Mouse (Mus musculus) heart, embryonic 15.5 days (tissue): ENCODE data around the gene Blzf1. TPM values are rescaled to one million over a fixed set of nuclear protein-coding genes. Genes with fewer than 3 reads are reported as not detected.

Source experiments
- ATAC-seq: fragments of 200-750 bp; cut with Nextera tagmentation; replicated peaks from 2 replicates; pipeline ENCODE4 v1.8.0; 2017; ENCODE audit warnings: low read depth, moderate TSS enrichment; ENCODE audit not compliant: insufficient number of reproducible peaks, insufficient read depth, low FRiP score
- H3K27ac ChIP-seq: fragments of 300-500 bp; sonication (generic); 2 replicates; pipeline ENCODE4 v1.5.1; 2015; ENCODE audit warnings: mild to moderate bottlenecking, inconsistent platforms
- H3K27me3 ChIP-seq: fragments of 300-500 bp; sonication (generic); 2 replicates; pipeline ENCODE4 v1.6.1; 2015; ENCODE audit warnings: inconsistent platforms
- H3K36me3 ChIP-seq: fragments of 300-500 bp; sonication (generic); 2 replicates; pipeline ENCODE4 v1.6.1; 2015; ENCODE audit warnings: mild to moderate bottlenecking, inconsistent platforms
- H3K4me1 ChIP-seq: fragments of 300-500 bp; sonication (generic); replicated peaks from 2 replicates; pipeline ENCODE4 v1.6.1; 2015; ENCODE audit warnings: inconsistent platforms
- H3K4me2 ChIP-seq: fragments of 300-500 bp; sonication (generic); 2 replicates; pipeline ENCODE4 v1.6.1; 2015; ENCODE audit warnings: inconsistent platforms, mild to moderate bottlenecking, moderate library complexity
- H3K4me3 ChIP-seq: fragments of 300-500 bp; sonication (generic); 2 replicates; pipeline ENCODE4 v1.5.1; 2015; ENCODE audit warnings: mild to moderate bottlenecking, inconsistent platforms
- H3K9ac ChIP-seq: fragments of 300-500 bp; sonication (generic); 2 replicates; pipeline ENCODE4 v1.6.1; 2015; ENCODE audit warnings: mild to moderate bottlenecking, inconsistent platforms
- H3K9me3 ChIP-seq: fragments of 300-500 bp; sonication (generic); replicated peaks from 2 replicates; pipeline ENCODE4 v1.6.1; 2016; ENCODE audit warnings: inconsistent platforms
- whole genome bisulfite sequencing: fragments of 180-500 bp; shearing (Covaris S2); methylation state at CpG from one replicate; pipeline ENCODE4 v1.1.7; 2015; ENCODE audit warnings: mixed read lengths; 5-methylcytosine and 5-hydroxymethylcytosine counted together
- polyA plus RNA-seq: library from polyadenylated mRNA; unstranded; fragments of >200 nt; fragmentation: Nextera tagmentation; extraction: Ambion mirVana; gene quantifications from 2 replicates; pipeline ENCODE4 v1.2.1, GENCODE M21; 2015

The Blzf1 gene
- polyA plus RNA-seq, 1 experiment from 2014 or later = 27.2 TPM

- H3K4me3 ChIP-seq = no peak overlapping the region
- H3K27ac ChIP-seq = no peak overlapping the region
- no peaks in the 10 kb centered on the region for H3K9me3 ChIP-seq
- H3K27me3 ChIP-seq = no peaks in the 10 kb centered on the region
- H3K4me1 ChIP-seq = no peaks in the 10 kb centered on the region
- H3K9ac ChIP-seq = no peak overlapping the region
- 80% methylated on average over 6 of the region's 6 CpGs for WGBS
- H3K4me2 ChIP-seq = no peak overlapping the region
- no peak for ATAC-seq
- H3K36me3 ChIP-seq = peaks cover 60% of the 10 kb centered on the region
These were observed 13.2 kb downstream of the Blzf1 start for GRCm38 (mm10) chr1:164294071-164294470.

- no peaks in the 10 kb centered on the region for H3K4me1 ChIP-seq
- peaks cover 42% of the 10 kb centered on the region for H3K36me3 ChIP-seq
- H3K4me3 ChIP-seq = no peak overlapping the region
- H3K27ac ChIP-seq = no peak overlapping the region
- no peaks in the 10 kb centered on the region for H3K9me3 ChIP-seq
- WGBS = 86% methylated on average over 5 of the region's 5 CpGs
- H3K27me3 ChIP-seq = no peaks in the 10 kb centered on the region
- H3K4me2 ChIP-seq = no peak overlapping the region
- ATAC-seq = no peak
- no peak overlapping the region for H3K9ac ChIP-seq
These were observed 15.2 kb downstream of the Blzf1 start for GRCm38 (mm10) chr1:164292040-164292439.

GRCm38 (mm10) chr1:164287406-164287805 is 19.9 kb downstream of the Blzf1 start:
- Histone ChIP-seq H3K27ac (no peak overlapping the region), H3K4me3 (no peak overlapping the region), H3K9ac (no peak overlapping the region)

GRCm38 (mm10) chr1:164284007-164284406 is 23.3 kb downstream of the Blzf1 start:
- no peak for ATAC-seq
- 87% methylated on average over 3 of the region's 3 CpGs for WGBS

More at GRCm38 (mm10) chr1:164287406-164287805, 19.9 kb downstream of the Blzf1 start:
- no peak for ATAC-seq
- no peaks in the 10 kb centered on the region for H3K9me3 ChIP-seq
- H3K27me3 ChIP-seq = no peaks in the 10 kb centered on the region
- peaks cover 20% of the 10 kb centered on the region for H3K36me3 ChIP-seq
- H3K4me1 ChIP-seq = no peaks in the 10 kb centered on the region
- H3K4me2 ChIP-seq = no peak overlapping the region
- 50% methylated on average over 15 of the region's 15 CpGs for WGBS

DNA sequence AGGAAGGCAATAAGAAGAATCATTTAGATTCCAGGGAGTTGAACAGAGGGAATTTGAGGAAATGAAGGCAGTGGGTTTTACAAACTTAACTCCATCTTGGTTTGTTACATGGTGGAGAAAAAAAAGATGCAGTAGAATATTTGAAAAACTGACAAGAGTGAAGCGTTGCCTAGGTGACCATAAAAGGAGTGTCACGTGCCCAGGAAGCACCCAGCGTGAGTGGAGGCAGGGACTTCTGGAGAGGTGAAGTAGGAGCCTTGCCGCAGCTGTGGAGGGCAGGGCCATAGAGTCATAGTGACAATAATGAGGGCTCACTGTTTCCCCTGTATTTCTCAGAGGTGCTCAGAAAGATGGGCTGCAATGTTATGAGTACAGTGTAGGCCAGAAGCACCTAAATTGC is 28.0 kb downstream of the Blzf1 start:
- 62% methylated on average over 4 of the region's 4 CpGs for WGBS
- H3K9ac ChIP-seq = no peak overlapping the region

More at GRCm38 (mm10) chr1:164284007-164284406, 23.3 kb downstream of the Blzf1 start:
- H3K36me3 ChIP-seq = no peaks in the 10 kb centered on the region
- no peaks in the 10 kb centered on the region for H3K27me3 ChIP-seq
- H3K9ac ChIP-seq = no peak overlapping the region
- H3K4me3 ChIP-seq = no peak overlapping the region
- no peaks in the 10 kb centered on the region for H3K4me1 ChIP-seq
- H3K4me2 ChIP-seq = no peak overlapping the region
- no peaks in the 10 kb centered on the region for H3K9me3 ChIP-seq
- H3K27ac ChIP-seq = no peak overlapping the region

GRCm38 (mm10) chr1:164276552-164276951 is 30.7 kb downstream of the Blzf1 start:
- no peaks in the 10 kb centered on the region for H3K9me3 ChIP-seq
- ATAC-seq = no peak
- 89% methylated on average over 3 of the region's 3 CpGs for WGBS
- H3K36me3 ChIP-seq = no peaks in the 10 kb centered on the region
- no peak overlapping the region for H3K27ac ChIP-seq
- H3K27me3 ChIP-seq = no peaks in the 10 kb centered on the region
- H3K4me3 ChIP-seq = no peak overlapping the region
- H3K4me1 ChIP-seq = peaks cover 4% of the 10 kb centered on the region; the same call in 1 of the 2 replicates
- H3K9ac ChIP-seq = no peak overlapping the region
- H3K4me2 ChIP-seq = no peak overlapping the region

More for the DNA sequence above, 28.0 kb downstream of the Blzf1 start:
- Histone ChIP-seq H3K4me1 (peaks cover 4% of the 10 kb centered on the region; the same call in 1 of the 2 replicates), H3K27me3 (no peaks in the 10 kb centered on the region), H3K27ac (no peak overlapping the region), H3K4me3 (no peak overlapping the region), H3K36me3 (no peaks in the 10 kb centered on the region), H3K4me2 (no peak overlapping the region), H3K9me3 (no peaks in the 10 kb centered on the region)
- ATAC-seq = no peak

- Histone ChIP-seq H3K27me3 (no peaks in the 10 kb centered on the region), H3K4me3 (peak within 1 kb of the TSS; percentile 59), H3K27ac (peak within 1 kb of the TSS; percentile 29; the same call in 1 of the 2 replicates), H3K9ac (peak within 1 kb of the TSS; percentile 55), H3K4me1 (peaks cover 4% of the 10 kb centered on the region; the same call in 1 of the 2 replicates), H3K36me3 (no peaks in the 10 kb centered on the region), H3K4me2 (peak within 1 kb of the TSS; percentile 90), H3K9me3 (no peaks in the 10 kb centered on the region)
- ATAC-seq = peak; percentile 93
- under 1% methylated on average over 31 of the region's 31 CpGs for WGBS
These were observed 31.8 kb downstream of the Blzf1 start, which contains the start of gene Ccdc181 for GRCm38 (mm10) chr1:164275455-164275954. Gene Ccdc181 (plus strand): TSS chr1:164275585.

DNA sequence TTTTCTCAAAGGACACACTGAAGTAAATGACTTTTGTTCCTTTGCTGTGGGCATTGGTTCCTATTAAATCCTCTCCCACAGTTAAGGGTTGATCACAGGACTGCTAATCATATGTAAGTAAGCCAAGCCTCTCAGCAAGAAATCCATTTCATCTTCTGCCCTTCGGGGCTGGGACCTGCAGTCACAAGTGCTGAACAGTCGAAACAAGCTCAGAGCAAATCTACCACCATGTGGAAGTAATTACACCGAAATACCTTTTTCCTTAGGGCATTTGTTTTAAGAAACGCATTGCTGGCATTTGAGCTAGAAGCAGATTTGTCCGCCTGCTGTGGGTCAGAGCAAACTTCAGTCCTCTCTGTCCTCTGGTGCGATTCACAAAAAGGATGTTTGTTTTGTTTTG is 33.6 kb downstream of the Blzf1 start:
- Histone ChIP-seq H3K4me1 (peaks cover 4% of the 10 kb centered on the region; the same call in 1 of the 2 replicates), H3K9ac (no peak overlapping the region), H3K27me3 (no peaks in the 10 kb centered on the region), H3K4me3 (no peak overlapping the region), H3K36me3 (no peaks in the 10 kb centered on the region), H3K4me2 (no peak overlapping the region), H3K27ac (no peak overlapping the region), H3K9me3 (no peaks in the 10 kb centered on the region)
- WGBS = 62% methylated on average over 6 of the region's 6 CpGs
- no peak for ATAC-seq

GRCm38 (mm10) chr1:164270941-164271340 is 36.3 kb downstream of the Blzf1 start:
- 81% methylated on average over 7 of the region's 7 CpGs for WGBS
- H3K4me1 ChIP-seq = peaks cover 4% of the 10 kb centered on the region; the same call in 1 of the 2 replicates
- no peak overlapping the region for H3K27ac ChIP-seq
- no peak overlapping the region for H3K4me2 ChIP-seq
- no peak overlapping the region for H3K4me3 ChIP-seq
- no peaks in the 10 kb centered on the region for H3K9me3 ChIP-seq
- H3K27me3 ChIP-seq = no peaks in the 10 kb centered on the region
- no peak overlapping the region for H3K9ac ChIP-seq
- H3K36me3 ChIP-seq = no peaks in the 10 kb centered on the region
- ATAC-seq = no peak

- Histone ChIP-seq H3K4me2 (no peak overlapping the region), H3K27me3 (no peaks in the 10 kb centered on the region), H3K9me3 (no peaks in the 10 kb centered on the region), H3K27ac (no peak overlapping the region), H3K9ac (no peak overlapping the region), H3K36me3 (peaks cover 32% of the 10 kb centered on the region), H3K4me3 (no peak overlapping the region), H3K4me1 (no peaks in the 10 kb centered on the region)
- WGBS = 82% methylated on average over 7 of the region's 7 CpGs
- no peak for ATAC-seq
These were observed 45.7 kb downstream of the Blzf1 start for GRCm38 (mm10) chr1:164261553-164261952.

DNA sequence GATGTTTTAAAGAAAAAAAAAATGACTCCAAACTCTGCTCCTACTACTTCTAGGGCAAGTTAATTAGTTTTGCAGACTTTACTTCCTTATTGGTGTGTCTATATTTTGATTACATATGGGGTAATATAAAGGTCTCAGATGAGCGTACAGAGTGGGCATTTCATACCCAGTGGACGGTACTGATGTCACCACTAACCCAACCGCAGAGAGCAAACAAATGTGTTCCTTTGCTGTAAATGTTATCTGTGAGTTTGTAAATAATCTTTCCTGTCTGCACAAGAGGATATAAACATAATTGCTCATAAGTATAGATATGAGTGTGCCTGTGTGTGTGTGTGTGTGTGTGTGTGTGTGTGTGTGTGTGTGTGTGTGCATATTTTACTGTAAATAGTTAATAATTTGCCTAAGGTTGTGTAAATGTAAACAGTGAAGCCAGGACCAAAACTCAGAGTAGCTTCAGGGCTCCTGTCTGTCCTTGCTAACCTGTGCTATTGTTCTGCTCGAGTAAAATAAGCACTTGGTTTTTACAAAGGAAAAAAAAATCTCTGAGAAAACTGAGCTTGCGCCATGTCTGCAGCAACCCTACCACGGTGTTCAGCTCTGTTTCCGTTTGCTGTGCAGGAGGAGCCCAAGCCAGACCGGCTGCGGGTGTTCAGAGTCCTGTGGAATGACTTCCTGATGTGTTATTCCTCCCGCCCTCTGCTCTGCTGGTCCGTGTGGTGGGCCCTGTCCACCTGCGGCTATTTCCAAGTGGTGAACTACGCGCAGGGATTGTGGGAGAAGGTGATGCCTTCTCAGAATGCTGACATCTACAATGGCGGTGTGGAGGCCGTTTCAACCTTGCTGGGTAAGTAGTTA is 46.9 kb downstream of the Blzf1 start:
- no peaks in the 10 kb centered on the region for H3K4me1 ChIP-seq
- H3K4me3 ChIP-seq = no peak overlapping the region
- 79% methylated on average over 16 of the region's 16 CpGs for WGBS
- H3K27ac ChIP-seq = no peak overlapping the region
- no peak overlapping the region for H3K4me2 ChIP-seq
- no peaks in the 10 kb centered on the region for H3K27me3 ChIP-seq
- no peak for ATAC-seq
- H3K9ac ChIP-seq = no peak overlapping the region
- peaks cover 32% of the 10 kb centered on the region for H3K36me3 ChIP-seq
- no peaks in the 10 kb centered on the region for H3K9me3 ChIP-seq
